Mouse (Mus musculus) thymus, postnatal 25 days (tissue): ENCODE measurements around the gene Hjurp.
"Not testable (repeated sequence)": the region's sequence is repeated elsewhere in the genome, so short reads cannot be mapped to it uniquely, and the experiment has no call there.

Experiments used
- DNase-seq: peaks from one replicate; pipeline ENCODE4 v3.0.0; 2022

Hjurp gene

GRCm38 (mm10) chr1:88235046-88235893, 42.2 kb downstream of the Hjurp start:
- DNase-seq: no peak

GRCm38 (mm10) chr1:88234646-88235045, 42.8 kb downstream of the Hjurp start:
- no peak for DNase-seq

- DNase-seq: no peak
Measured at GRCm38 (mm10) chr1:88234248-88234610, 43.2 kb downstream of the Hjurp start.

- DNase-seq: no peak
Measured at GRCm38 (mm10) chr1:88233421-88234247, 43.8 kb downstream of the Hjurp start.

- no peak for DNase-seq
Measured at GRCm38 (mm10) chr1:88232664-88233380, 44.6 kb downstream of the Hjurp start.

- DNase-seq: no peak
Measured at GRCm38 (mm10) chr1:88231803-88232499, 45.5 kb downstream of the Hjurp start.

- DNase-seq: no peak
Measured at GRCm38 (mm10) chr1:88230981-88231802, 46.2 kb downstream of the Hjurp start.

DNA sequence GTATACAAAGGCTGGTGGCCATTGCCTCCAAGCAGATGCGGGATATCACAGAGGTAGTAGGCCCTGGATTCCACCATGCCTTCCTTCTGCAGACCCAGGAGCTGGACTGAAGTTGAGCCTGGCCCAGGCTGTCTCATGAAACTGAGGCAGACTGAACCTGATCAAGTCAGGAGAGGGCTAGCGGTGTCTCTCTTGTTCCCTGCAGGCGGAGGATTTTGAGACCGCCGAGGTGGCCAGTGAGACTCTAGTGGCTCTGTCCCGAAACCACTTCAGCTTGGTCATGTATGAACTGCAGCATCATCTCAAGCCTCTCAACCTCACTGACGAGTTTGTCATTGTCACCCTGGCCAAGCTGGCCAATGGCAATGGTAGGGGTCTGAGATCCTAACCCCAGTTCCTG, 47.0 kb downstream of the Hjurp start:
- no peak for DNase-seq

- no peak for DNase-seq
Measured at GRCm38 (mm10) chr1:88229986-88230385, 47.4 kb downstream of the Hjurp start.

DNA sequence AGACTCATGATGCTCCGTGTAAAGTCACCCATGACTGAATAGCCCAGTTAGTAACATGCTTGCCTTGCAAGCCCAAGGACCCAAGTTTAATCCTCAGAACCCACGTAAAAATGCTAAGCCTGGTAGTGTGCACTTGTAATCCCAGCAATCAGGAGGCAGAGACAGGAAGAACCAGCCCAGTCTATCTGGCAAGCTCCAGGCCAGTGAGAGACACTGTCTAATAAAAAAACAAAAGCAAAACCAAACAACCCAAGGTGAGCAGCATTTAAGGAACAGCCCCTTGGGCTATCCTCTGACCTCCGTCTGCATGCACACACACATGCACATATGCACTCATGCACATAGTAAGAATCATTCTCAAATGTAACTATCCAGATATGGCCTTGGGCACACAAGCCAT, 47.9 kb downstream of the Hjurp start:
- DNase-seq: no peak

DNA sequence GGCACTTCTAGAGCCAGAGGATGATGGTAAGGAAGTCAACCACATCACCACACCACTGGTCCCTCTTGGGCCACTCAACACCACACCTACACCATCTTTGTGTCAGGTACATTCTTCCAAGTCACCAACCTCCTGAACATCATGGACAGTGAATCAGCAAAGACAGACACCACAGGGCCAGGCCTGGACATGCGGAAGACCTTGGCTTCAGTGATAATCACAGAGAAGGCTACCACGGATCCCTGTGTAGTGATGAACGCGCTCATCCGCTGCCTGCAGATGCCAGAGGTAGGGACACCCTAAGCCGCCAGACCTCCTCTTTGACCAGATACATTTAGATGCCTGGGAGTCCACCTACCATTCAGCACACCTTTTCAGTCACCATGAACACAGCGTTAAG, 49.3 kb downstream of the Hjurp start:
- DNase-seq: no peak

DNA sequence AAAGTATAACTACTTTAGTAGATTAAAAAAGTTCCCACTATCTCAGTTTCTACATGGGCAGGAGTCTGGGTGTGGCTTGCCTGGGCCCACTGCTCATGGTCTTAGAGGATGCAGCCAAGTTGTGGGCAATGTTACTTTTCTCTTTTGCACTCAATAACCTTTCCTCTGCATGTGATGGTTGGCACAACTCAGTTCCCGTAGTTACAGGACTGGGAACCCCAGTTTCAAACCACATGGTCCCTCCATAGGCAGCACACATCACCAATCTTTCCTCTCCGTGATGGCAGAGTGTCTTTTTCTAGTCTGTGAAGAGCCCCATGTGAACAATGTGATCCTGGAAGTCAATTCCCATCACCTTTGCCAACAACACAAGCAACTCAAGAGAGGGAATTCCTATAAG, 50.0 kb downstream of the Hjurp start:
- DNase-seq: no peak

GRCm38 (mm10) chr1:88226670-88227379, 50.6 kb downstream of the Hjurp start, which contains the start of gene Mroh2a:
TSS of gene Mroh2a (plus strand) at chr1:88226986.
- no peak for DNase-seq

DNA sequence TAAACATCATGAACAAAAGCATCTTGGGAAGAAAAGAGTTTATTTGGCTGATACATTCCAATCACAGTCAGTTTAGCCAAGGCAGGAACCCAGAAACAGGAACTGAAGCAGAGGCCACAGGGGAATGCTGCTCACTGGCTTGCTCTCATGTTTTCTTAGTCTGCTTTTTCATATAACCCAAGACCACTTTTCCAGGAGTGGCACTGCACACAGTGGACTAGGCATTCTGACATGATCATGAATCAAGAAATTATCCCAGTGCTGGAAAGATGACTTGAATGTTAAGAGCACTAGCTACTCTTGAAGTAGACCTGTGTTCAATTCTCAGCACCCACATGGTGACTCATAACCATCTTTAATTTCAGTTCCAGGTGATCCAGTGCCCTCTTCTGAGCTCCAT, 51.7 kb downstream of the Hjurp start:
- DNase-seq: no peak

- not testable (repeated sequence) for DNase-seq
Measured at GRCm38 (mm10) chr1:88225301-88225700, 52.1 kb downstream of the Hjurp start.

DNA sequence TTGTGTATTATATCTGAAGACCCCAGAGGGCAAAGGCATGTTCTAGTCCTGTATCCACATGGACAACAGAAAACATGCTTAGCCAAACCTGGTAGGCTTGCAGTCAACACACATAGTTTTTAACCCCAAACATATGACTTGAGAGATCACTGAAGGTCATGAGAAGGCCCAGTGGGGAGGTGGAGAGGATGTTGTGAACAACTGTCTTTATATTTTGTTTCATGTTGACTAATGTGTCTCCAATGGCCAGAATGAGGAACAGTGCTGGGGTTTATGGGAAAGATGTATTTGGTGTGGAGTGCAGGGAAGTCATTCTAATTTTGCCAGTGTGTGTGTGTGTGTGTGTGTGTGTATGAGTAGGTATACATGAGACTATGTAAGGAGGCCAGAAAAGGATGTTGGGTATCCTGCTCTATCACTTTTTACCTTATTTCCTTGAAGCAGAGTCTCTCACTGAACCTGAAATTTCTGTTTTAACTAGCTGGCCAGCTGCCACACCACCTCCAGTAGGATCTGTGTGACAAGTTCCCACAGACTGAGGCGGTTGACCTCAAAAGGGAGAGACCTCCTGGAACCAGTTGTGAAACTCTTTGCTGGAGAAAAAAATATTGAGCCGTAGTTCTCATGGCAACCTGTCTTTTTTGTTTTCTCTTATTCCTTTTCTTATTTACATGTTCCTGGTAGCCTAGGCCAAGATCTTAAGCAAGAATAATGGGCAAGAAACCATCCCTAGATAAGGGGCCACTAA, 53.2 kb downstream of the Hjurp start:
- DNase-seq: no peak

- no peak for DNase-seq
Measured at GRCm38 (mm10) chr1:88223591-88223990, 53.8 kb downstream of the Hjurp start.

- DNase-seq: not testable (repeated sequence)
Measured at GRCm38 (mm10) chr1:88223011-88223515, 54.4 kb downstream of the Hjurp start.

DNA sequence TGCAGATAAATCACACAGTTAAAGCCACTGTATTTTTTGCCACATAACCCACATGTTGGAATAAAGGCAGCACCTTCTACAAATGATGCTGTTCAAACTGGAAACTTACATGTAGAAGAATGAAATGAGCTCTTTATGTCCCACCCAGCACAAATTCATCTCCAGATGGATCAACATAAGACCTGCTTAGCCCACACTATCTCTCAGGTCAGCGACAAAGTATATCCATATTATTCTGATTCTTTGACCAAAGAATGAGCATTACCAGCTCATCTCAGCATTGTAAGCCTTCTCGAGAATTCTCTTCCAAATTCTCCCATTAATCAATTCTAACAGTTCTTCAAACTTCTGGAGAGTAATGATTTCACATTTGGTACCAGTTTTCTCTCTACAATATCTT, 55.2 kb downstream of the Hjurp start:
- DNase-seq: no peak

GRCm38 (mm10) chr1:88220336-88220735, 57.1 kb downstream of the Hjurp start:
- DNase-seq: no peak
